Mouse (Mus musculus): ENCODE results near the gene Cdk1. TPM values are rescaled to one million over a fixed set of nuclear protein-coding genes. Genes with fewer than 3 reads are reported as not detected.

Gene Cdk1
- 2.4 TPM for total RNA-seq (2023)

GRCm38 (mm10) chr10:69352212-69353085, at the start of gene Cdk1:
Gene Cdk1, minus strand, starts transcription at chr10:69352938.

GRCm38 (mm10) chr10:69398763-69399590, 46.2 kb upstream of the Cdk1 start, which contains the start of gene Ank3:
Gene Ank3, plus strand, starts transcription at chr10:69398773.

Other genes starting within 250 kb of the Cdk1 start
- gene Rhobtb1, start 201.5 kb downstream of the Cdk1 start, total RNA-seq (2023): 2.3 TPM
- gene A930033H14Rik, start 139.8 kb downstream of the Cdk1 start, total RNA-seq (2023): not detected
- gene Ank3, start 45.8 kb upstream of the Cdk1 start, total RNA-seq (2023): 0.15 TPM

Data from CD4-positive naive resting alpha-beta T cell, adult 57 days (primary cell).